Mouse (Mus musculus) liver (tissue): ENCODE data around the gene Fhad1.
A peak's percentile ranks its signal among the peaks of the same experiment; 100 is the strongest.

Experiments used
- DNase-seq: peaks from one replicate; pipeline ENCODE4 v3.0.0-alpha.2; 2020; ENCODE audit warnings: mixed read lengths

The Fhad1 gene

DNA sequence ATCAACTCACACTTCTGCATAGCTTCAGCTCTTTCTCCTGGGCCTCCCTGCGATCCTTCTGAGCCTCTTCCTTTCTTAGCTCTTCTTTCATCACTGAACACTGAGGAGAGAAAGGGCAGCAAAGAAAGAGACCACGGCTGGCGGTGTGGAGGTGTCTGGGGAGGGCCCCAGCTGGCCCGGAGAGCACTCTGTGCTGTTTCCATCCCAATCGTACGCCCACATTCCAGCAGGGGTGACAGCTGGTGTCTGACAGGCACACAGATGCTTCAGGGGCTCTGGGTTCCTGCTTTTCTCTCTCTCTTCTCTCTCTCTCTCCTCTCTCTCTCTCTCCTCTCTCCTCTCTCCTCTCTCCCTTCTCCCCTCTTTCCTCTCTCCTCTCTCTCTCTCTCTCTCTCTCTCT is 50.3 kb downstream of the Fhad1 start:
- DNase-seq: no peak

DNA sequence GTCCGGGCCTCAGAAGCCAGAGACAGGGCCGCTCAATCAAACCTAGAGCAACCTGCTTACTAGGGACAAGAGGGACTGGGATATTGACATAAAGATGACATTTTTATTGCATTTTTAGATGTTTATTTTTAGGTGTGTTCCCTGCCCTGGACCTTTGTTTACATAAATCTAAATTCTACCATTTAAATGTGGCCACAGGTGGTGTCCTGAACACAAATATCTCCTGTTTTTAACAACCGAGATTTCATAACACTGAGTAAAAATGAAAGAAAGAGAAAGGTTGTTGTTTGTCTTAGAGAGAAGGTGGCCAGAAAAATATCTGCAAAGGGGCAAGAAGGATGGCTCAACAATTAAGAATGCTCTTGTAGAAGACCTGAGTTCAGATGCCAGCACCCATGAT is 51.0 kb downstream of the Fhad1 start:
- no peak for DNase-seq

DNA sequence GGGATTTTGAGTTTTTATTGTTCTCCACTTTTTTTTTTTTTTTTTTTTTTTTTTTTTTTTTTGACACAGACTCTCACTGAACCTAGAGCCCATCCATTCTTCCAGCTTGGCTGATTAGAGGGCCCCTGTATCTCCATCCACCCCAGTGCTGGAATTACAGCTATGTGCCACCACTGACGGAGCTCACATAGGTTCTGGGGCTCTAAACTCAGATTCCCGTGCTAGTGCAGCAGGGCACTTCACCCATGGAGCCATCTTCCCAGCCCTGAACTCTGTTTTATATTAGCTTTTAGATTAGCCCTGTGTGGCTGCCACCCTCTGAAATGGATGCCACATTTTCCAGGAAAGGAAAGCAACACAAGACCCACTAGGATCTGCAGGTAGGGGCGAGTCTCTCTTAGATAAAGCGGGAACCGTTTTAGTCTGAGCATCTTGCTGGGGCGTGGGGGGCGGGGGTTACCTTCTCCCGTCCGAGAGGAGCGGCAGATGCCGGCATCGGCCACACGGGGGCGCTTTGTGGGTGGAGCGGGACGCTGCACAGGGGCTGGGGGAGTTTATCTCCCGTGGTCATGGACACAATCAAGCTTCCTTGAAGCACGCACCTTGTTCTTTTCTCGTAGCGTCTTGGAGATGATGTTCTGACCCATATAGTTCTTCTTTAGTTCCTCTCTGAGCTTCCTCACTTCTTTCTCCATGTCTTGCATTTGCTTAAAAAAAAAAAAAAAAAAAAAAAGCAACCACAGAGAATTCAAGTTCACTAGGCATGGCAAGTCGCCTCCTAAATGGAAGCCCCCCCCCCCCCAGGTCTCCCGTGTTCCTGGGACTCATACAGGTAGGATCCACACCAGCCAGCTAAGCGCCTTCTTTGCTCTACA is 51.8 kb downstream of the Fhad1 start:
- peak; percentile 69 for DNase-seq

DNA sequence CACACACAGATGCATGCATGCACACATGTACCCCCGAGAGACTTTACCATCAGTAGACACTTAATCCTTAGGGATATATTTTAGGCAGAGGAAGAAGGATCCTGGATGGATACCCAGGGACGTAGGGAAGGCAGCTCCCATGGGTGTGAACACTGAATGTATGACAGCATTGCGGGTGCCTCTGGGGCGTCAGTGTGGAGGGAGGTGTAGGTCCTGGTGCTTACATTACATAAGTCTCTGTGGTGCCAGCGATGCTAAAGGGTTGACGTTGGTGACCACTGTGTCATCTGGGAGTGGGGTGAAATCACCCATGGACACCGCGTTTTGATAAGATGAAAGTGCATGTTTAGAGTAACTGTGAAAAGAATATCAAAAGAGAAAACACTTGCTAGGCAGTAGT is 54.8 kb downstream of the Fhad1 start:
- DNase-seq: no peak

DNA sequence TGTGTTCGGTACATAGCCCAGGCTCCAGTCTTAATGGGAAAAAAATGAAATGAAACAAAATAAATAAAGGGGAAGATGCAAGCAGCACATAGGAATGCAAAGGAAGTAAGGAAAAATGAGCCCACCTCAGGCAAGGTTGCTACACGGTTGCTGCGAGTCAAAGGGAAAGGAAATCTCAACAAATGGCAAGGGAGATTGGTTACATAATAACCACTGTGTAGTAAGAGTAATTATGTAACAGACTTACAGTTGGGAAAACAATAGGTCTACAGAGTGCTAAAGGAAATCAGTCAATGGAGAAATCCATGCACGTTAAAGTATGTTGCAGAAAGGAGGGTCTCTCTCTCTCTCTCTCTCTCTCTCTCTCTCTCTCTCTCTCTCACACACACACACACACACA is 55.3 kb downstream of the Fhad1 start:
- no peak for DNase-seq

DNA sequence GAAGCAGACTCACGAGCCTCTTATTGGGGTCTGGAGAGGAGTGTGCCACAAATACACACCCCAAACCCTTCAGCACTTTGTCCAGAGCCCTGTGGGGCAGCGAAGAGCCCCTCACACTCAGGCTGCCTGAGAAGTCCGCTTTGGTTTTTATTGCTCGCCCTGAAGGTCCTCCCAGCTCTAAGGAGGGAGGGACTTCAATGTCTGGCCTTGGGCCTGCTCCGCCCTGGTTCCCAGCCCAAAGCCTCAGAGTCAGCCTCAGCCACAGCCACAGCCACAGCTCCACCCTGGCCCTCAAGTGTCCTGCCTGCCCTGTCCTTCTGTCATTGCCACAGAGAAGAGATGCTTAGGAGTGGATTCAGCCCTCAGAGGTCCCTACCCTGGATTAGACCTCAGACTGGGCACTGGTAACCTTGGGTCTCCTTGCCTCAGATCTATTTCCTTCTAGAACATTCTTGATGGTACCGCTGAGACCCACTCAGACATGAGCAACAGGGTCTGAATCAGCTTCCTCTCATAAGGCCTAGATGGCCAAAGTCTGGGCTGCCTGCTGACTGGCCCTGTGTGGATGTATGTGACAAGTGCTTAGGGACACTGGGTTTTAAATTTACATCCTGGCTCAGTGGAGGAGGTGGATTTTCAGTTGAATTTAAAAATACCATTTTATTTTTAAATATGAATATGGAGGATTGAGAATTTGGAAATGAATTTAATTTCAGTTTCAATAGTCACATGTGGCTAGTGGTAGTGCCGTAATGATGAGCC is 56.1 kb downstream of the Fhad1 start:
- no peak for DNase-seq

DNA sequence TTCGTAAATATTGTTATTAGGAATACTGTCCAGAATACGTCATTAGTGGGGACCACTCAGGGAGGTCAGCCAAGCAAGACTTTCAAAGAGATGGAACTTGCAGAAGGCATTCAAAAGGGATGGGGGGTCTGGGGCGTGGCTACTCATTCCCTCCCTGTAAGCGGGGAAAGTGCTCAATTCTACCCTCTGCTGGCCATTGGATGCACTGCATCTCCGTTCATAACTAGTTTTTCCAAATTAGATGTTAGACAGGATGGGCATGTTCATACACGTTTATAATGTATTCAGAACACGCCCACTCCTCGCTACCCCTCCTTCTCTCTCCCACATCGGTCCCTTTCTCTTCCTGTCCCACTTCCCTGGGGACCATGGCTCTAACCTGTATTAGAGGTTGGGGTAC is 56.7 kb downstream of the Fhad1 start:
- peak; percentile 72 for DNase-seq

DNA sequence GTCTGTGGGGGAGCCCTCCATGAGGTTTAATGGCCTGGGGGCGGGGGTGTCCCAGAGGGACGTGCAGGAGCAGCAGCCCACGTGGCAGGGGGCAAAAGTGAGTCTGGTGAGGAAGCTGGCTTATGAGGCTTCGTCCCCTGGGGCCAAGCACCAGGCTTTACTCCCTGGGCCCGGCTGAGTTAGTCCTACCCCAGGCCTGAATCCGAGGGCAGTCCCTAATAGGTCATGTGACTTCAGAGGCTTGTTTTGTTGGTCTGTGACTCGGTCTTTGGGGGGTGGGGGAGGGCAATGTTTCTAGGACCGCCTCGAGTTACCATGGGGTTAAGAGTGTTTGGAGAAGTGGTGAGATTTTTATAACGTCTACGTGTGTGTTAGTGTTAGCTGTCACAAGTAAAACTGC is 57.1 kb downstream of the Fhad1 start:
- DNase-seq: no peak

DNA sequence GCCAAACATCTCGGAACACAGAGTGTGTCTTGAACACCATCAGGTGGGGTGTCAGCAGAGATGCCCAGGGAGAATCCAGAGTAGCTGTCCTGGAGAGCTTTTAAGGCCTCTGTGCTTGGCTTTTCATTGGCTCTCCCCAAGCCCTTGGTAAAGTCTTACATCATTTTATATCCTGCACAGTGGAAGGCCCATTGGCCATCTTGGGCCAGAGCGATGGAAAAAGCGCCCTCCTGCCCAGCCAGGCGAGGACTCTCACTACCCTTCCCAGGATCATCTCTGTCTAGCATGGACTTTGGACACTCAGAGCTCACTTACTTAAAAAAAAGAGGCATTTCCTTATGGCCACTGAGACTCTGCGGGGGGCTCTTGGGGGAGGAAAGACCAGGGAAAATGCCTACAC is 58.0 kb downstream of the Fhad1 start:
- no peak for DNase-seq

DNA sequence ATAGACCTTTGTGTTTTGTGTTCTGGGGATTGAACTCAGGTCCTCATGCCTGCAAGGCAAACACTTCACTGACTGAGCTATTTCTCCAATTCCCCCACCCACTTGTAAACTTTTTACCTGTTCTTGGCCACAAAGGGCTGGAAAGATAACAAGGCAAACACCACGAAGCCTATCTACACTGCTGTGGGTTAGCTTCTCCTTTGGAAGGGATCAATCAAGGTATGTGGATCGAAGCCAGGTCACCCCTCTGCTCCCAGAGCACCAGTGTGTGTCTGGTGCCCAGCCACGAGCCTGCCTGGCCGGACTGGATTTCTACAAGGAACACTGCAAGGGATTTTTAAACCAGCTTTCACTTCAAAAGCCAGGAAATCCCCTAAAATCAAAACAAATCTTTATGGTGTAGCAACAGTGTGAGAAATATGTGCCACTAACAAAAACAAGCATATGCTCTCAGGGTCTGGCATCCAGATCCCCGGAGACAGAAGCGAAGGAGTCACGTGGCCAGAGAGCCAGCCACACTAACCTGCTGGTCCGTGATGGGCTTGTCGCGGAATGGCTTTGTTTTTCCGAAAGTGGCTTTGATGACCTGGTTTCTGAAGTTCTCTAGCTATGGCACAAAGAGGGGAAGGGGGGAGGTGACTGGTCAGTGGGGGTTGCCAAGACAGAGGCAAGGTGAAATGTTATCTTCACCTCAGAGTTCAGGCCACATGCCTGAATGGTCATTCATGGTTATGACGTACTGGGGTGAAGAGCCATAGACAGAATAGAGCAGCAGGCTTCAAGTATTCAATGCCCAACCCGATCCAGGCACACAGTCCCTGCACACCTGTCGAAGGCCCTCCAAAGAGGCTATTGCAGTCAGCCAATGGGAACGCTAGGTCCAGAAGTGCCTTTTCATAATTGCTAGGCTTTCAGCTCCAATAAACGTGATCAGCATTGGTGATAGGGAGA is 59.8 kb downstream of the Fhad1 start:
- no peak for DNase-seq

DNA sequence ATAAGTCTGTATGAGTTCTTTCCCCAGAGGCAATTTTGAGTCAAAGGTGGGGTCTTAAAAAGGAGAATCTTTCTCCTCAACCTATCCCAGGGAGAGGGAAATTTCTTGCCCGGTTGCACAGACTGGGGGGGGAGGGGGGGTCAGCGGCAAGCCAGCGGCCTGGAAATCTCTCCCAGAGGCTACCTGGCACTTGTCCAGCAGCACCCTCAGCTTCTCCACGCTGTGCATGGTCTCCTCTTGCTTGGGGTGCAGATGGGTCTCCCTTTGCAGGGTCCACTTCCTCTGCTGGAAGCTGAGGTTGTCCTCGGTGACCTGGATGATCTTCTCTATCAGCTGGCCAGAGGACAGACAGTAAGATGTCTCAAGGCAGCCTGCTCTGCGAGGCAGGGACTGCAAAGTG is 61.0 kb downstream of the Fhad1 start:
- DNase-seq: no peak

DNA sequence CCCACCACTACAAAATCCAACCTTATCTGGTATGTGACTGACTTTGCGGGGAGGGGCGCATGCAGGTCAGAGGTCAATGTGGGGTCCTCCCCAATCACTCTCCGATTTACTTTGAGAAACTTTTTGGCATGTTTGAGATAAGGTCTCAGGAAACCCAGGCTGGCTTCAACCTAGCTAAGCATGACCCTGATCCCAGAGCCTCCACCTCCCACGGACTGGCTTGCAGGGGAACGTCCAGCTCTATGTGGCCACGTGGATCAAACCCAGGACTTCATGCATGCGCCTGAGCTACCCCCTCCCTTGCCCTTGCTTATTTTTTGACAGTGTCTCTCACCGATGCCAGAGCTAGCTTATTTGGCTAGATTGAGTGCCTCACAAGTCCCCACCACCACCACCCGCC is 61.6 kb downstream of the Fhad1 start:
- DNase-seq: no peak

DNA sequence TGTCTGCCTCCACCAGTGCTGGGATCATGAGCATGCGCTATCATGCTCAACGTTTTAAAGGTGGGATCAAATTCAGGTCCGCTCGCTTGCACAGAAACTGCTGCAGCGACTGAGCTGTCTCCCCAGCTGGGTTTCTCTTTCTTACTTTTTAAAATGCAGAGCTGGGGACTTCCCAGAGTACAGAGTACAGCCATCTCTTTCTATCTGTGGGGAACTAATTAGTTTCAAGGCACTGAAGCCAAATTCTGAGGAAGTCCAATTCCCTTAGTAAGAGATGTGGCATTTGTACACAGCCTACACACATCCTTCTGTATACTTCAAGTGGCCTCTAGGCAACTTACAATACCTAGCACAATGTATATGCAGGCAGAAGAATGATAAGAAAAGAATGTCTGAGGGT is 62.1 kb downstream of the Fhad1 start:
- no peak for DNase-seq

DNA sequence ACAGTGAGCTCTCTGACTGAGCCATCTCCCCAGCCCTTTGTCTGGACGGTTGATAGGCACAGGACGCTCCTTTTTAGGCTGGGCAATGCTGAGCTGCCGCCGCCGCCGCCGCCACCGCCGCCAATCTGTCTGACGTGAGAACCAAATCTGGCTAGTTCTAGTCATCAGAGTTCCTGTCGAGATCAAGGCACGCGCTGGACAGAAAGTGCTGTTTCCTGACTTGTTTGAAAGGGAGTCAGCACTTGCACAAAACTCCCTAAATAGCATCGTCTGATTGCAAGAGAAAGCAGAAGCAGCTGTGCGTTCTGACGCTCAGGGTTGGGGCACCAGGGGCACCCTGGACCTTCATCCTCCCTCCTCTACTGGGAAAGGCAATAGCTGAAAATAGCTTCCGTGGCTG is 62.8 kb downstream of the Fhad1 start:
- DNase-seq: peak; percentile 39

DNA sequence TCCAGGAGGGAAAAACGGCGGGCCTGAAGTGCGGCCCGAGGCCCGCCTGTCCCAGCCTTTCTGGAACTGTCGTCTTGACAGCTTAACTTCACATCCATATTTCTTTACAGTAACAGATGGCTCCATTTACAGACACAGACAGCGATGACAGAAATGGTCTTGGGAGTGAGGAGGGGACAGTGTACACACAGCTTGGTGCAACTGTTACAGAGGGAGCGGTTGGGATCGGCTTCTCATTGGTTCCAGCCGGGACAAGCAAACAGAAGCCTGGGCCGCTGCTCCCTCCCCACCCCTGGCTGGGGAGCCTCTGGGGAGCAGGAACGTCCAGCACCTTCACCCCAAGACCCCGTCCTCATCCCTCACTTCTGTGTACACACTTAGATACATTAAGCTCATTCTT is 65.4 kb downstream of the Fhad1 start:
- no peak for DNase-seq

DNA sequence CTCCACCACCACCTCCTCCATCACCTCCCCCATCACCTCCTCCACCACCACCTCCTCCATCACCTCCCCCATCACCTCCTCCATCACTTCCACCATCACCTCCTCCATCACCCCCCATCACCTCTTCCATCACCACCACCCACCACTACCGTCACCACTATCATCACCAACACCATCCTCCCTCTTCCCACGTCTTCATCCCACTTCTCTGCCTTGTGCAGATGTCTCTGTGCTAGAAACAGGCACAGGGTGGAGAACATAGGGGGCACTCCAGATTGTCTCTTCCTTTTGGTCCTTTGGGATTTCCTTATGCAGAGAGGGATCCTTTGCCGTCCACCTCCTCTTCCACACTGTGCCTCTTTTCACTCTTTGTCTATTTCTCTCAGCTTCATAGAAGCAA is 66.1 kb downstream of the Fhad1 start:
- no peak for DNase-seq

DNA sequence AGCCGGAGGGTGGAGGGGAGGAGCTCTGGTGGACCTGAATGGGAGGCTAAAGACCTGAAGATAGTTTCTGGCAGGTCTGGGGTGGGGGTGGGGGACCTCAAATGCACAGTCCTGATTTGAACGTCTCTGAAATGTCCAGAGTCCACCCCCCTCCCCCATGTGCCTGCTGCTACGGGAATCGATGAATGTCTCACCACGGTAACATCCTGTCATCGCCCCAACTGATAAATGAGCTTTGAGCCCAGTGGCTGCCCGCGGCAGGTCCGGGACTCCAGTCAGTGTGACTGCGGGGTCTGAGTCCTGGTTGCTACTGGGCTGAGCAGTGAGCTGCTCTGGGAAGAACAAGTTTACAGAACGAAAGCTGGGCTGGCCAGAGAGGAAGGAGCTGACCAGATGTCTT is 72.5 kb downstream of the Fhad1 start:
- DNase-seq: peak; percentile 54

DNA sequence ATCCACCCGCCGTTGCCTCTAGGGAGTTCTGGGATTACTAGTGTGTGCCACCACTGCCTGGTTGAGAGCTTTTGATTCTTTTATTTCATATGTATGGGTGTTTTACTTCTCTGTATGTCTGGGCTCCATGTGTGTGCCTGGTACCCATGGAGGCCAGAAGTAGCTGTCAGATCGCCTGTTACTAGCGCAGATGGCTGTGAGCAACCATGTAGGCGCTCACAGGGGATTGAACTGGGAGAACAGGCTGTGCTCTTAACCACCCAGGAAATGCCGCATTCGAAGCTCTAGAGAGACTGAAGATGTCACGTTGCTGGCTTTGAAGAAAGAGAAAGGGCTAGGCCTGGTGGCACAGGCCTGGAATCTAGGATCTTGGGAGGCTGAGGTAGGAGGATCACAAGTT is 73.6 kb downstream of the Fhad1 start:
- no peak for DNase-seq

DNA sequence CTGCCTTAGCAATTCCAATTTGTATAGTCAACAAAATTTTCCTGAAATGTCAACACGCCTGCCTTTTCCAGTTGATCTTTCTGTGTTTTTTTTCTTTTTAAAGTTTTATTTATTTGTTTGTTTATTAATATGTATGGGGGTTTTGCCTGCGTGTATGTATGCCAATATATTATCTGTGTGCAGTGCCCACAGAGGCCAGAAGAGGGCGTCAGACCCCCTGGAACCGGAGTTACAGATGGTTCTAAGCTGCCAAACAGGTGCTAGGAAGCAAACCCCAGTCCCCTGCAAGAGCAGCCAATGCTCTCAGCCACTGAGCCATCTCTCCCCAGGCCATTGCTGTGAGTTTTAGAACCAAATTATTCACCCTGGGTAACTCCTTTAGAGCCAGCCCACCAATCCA is 76.3 kb downstream of the Fhad1 start:
- no peak for DNase-seq

DNA sequence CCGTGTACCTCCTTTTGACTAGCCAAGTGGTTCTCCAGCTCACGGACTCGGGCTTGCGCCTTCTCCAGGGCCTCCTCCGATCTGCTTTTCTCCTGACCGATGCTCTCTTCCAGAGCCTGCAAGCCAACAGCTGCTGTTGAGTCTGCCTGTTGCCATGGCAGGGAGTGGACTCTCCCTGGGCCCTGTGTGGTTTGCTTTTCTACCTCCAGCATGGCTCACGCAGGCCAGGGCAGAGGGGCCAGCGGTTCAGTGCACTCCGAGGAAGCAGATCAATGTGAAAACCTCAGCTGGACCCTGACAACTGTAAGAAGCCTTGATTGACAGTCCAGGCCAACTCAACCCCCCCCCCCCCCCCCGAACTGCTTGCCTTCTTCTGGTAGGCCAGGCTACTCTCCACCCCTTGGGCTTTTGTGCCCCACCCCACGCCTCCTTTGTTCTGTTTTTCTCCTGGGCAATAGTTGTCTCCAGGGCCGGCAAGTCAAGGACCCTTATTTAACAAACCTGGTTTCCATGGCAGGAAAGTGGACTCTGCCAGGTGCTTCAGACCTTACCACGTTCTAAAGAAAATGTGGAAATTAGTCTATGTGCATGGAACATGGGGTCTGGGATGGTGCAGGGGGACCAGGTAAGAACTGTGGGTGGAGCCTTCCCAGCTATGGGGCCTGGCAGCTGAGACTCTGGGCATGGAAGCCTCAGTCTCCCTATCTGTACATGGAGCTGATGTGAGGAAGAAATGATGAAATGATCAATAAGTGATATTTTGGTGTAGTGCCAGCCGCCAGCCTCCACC is 81.9 kb downstream of the Fhad1 start:
- no peak for DNase-seq

DNA sequence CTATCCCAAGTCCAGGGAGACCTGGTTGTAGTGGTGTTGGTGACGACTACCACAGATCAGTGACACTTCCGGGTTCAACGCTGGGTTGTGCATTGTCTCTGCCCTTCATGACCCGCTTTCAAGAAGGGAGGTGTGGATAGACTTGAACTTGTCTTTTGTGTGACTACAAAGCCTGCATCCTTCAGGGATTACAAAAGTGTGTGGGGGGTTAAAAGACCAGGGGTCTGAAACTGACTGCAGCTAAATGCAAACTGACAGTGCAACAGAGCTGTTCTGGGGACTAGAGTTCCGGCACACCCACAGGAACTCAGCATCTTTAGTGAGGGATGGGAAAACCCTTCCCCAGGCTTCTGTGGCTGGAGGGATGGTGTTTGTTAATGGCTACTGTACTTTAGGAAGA is 83.4 kb downstream of the Fhad1 start:
- DNase-seq: no peak

DNA sequence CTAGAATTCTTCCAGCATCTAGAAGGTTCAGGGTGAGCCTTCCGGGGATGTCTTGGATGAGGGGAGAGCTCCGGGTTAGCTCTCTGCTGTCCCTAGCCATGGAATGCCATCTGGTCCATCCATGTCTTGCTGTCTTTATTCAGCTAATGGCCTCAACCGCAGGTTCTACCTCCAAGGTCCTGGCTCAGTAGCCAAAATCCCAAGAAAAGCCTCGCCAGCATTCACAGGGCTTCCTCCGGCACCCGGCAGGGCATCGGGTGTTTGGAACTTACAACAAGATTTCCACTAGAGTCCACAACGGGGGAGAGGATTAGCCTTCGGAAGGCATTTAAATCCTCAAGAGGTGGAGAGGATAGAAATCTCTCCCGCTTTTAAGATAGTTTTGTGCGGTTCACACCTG is 84.9 kb downstream of the Fhad1 start:
- DNase-seq: no peak
